Mouse (Mus musculus) olfactory bulb, adult 2 months (tissue): ENCODE results near the gene Myl6.
A peak's percentile ranks its signal among the peaks of the same experiment; 100 is the strongest.

Experiments
- CTCF ChIP-seq: fragments of 200-500 bp; IDR thresholded peaks from 2 replicates; pipeline ENCODE4 v1.5.1; 2012; ENCODE audit warnings: low read depth, mild to moderate bottlenecking, low read length, moderate library complexity; ENCODE audit not compliant: insufficient read depth
- POLR2A ChIP-seq: fragments of 200-500 bp; IDR thresholded peaks from 2 replicates; pipeline ENCODE4 v1.6.1; 2012; ENCODE audit warnings: mild to moderate bottlenecking, low read depth, low read length, moderate library complexity; ENCODE audit not compliant: insufficient read depth

GRCm38 (mm10) chr10:128493695-128494666 lies at the start of gene Myl6:
- peak; percentile 99 for TF ChIP-seq POLR2A
- TF ChIP-seq CTCF: peak; percentile 95
